Mouse (Mus musculus): Measurements from ENCODE around the gene Rab7. TPM values are rescaled to one million over a fixed set of nuclear protein-coding genes. Genes with fewer than 3 reads are reported as not detected.

Gene Rab7
- 75.9 and 88.9 TPM in 2 replicates for total RNA-seq (2014; rRNA removed)
- 360 and 367 TPM in 2 replicates for polyA plus RNA-seq (2015; fragmentation: Nextera tagmentation; extraction: Ambion mirVana)

DNA sequence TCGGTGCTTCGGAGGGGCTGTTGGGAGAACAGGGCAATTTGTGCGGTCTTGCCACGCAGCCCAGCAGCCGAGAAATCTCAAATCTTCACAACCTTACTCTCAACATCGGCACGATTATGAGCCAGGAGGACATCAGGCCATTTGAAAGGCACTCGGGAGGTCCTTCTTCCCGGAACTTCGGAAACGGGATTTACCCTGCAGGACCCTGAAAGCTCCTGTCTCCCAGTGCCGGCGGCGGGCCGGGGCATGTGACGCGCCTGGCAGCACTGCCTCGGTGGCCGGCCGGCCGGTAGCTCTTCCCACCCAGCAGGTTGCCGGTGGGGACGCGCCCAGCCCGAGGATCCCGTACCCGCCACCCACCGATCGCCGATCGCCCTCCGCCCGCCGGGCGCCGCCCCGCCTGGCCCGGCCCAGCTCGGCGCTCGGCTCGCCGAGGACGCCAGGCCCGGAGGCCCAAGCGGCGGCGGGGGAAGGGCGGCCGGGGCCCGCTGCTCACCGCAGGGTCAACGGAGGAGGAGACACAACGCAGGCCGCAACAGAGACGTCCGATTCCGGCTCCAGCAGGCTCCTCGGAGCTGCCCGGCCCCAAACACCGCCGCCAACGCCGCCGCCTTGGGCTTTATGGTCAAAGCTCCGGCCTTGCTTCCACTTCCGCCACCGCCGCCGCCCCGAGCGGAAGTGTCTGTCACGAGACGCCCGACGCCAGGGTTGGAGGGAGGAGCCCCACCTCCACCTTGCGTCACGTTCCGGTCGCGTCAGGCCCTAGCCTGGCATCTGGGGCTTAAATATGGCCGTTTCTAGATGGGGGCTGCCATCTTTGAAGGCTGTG, at the start of gene Rab7:
Gene Rab7 (minus strand): TSS at position 694 of the 829 bp plus-strand sequence.
- ATAC-seq = peak; percentile 100
- no peak for TF ChIP-seq CTCF (IDR thresholded peaks at IDR 0.05; ENCODE audit: low read depth)
- Histone ChIP-seq H3K4me3 (ENCODE audit: low read depth, low read length) (peak within 1 kb of the TSS; percentile 95), H3K4me2 (ENCODE audit: low read depth) (peak within 1 kb of the TSS; percentile 92), H3K36me3 (ENCODE audit: insufficient read depth) (no peaks in the 10 kb centered on the region), H3K9ac (peak within 1 kb of the TSS; percentile 85), H3K9me3 (ENCODE audit: low read length) (no peaks in the 10 kb centered on the region), H3K27me3 (ENCODE audit: insufficient read depth, low read length) (no peaks in the 10 kb centered on the region), H3K27ac (ENCODE audit: low read depth, low read length) (peak within 1 kb of the TSS; percentile 89), H3K4me1 (ENCODE audit: insufficient read depth) (peaks cover 18% of the 10 kb centered on the region)
- WGBS = 3% methylated on average over 65 of the region's 82 CpGs
- peak; percentile 97 for DNase-seq

DNA sequence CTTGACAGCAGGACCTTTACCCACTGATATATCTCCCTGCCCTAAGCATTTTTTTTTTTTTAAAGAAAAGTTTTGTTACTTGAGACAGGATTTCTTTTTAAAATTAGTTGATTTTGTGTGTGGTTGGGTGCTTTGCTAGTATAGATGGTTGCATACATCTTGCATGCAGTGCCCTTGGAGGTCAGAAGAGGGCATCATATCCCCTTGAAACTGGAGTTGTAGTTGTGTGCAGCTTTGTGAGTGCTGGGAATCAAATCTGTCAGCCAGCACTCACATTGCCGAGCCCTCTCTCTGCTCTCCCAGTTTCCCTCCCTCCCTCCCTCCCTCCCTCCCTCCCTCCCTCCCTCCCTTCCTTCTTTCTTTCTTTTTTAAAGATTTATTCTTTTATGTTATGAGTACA, 43.9 kb upstream of the Rab7 start:
- H3K9me3 ChIP-seq (ENCODE audit: low read length) = no peaks in the 10 kb centered on the region
- no peaks in the 10 kb centered on the region for H3K27me3 ChIP-seq (ENCODE audit: insufficient read depth, low read length)
- H3K4me1 ChIP-seq (ENCODE audit: insufficient read depth) = peaks cover 11% of the 10 kb centered on the region
- no peak overlapping the region for H3K27ac ChIP-seq (ENCODE audit: low read depth, low read length)
- peaks cover 37% of the 10 kb centered on the region for H3K36me3 ChIP-seq (ENCODE audit: insufficient read depth)
- H3K4me3 ChIP-seq (ENCODE audit: low read depth, low read length) = no peak overlapping the region
- no peak overlapping the region for H3K4me2 ChIP-seq (ENCODE audit: low read depth)
- no peak for DNase-seq
- 63% methylated on average over 1 of the region's 1 CpGs for WGBS
- no peak for TF ChIP-seq CTCF (IDR thresholded peaks at IDR 0.05; ENCODE audit: low read depth)
- no peak for ATAC-seq
- H3K9ac ChIP-seq = no peak overlapping the region

DNA sequence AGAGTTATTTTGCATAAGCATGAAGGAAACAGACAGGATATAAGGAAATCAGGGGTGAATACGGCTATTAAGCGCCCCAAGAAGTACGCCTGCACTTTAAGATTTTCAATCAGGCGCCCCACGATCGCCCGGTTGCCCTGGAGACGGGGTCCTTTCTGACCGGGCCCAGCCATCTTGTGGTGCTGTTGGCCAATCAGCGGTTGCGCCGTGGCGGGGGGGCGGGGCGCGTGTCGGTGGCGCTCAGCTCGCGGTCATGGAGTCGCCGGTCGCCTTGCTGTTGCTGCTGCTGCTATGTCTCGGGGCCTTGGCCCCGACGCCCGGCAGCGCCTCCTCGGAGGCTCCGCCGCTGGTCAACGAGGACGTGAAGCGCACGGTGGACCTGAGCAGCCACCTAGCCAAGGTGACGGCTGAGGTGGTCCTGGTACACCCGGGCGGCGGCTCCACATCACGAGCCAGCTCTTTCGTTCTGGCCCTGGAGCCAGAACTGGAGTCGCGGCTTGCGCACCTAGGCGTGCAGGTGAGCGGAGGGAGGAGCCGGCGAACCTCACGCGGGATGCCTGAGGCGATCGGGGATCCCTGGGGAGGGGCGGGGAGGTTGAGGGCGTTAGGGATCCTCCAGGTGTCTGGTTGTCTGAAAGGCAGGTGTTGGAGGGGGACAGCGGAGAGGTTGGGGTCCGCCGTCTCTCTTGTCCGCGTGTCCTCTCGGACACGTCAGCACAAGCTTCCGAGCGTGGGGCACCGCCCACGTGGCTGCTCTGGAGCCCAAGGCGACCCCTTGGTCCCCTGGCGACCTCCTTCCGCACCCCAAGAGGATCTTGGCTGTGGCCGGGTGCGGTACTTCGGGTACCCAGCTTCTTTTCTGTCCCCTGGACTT, 39.4 kb upstream of the Rab7 start, which contains the start of gene Rpn1:
Gene Rpn1 (plus strand): TSS at position 205 of the 874 bp plus-strand sequence.
- peak within 1 kb of the TSS; percentile 82 for H3K27ac ChIP-seq (ENCODE audit: low read depth, low read length)
- ATAC-seq (peak; percentile 99), DNase-seq (peak; percentile 95)
- H3K27me3 ChIP-seq (ENCODE audit: insufficient read depth, low read length) = 0 out of 2 replicates have a peak, but pooled peaks cover 4% of the 10 kb centered on the region
- no peaks in the 10 kb centered on the region for H3K9me3 ChIP-seq (ENCODE audit: low read length)
- no peaks in the 10 kb centered on the region for H3K36me3 ChIP-seq (ENCODE audit: insufficient read depth)
- peak within 1 kb of the TSS; percentile 90 for H3K4me2 ChIP-seq (ENCODE audit: low read depth)
- H3K4me3 ChIP-seq (ENCODE audit: low read depth, low read length) = peak within 1 kb of the TSS; percentile 99
- under 1% methylated on average over 71 of the region's 71 CpGs for WGBS
- no peak for TF ChIP-seq CTCF (IDR thresholded peaks at IDR 0.05; ENCODE audit: low read depth)
- H3K9ac ChIP-seq = peak within 1 kb of the TSS; percentile 98
- H3K4me1 ChIP-seq (ENCODE audit: insufficient read depth) = peaks cover 14% of the 10 kb centered on the region

DNA sequence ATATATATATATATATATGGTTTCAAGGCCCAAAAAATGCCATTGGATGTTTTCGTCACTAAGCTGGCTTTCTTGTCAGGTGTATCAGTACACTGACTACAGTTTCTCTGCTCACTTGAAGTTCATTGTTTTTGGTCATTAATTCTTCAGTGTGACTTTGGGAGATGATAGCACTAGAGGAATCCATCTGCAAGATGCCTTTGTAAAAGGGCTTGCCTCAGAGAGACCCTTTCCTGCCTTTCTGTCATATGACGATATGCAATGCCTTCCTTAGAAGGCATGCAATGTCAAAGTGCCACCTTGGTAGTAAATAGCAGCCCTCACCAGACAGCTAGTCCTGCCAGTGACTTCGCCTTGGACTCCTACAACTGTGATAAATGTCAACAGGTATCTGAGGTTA, 38.6 kb upstream of the Rab7 start:
- TF ChIP-seq CTCF (IDR thresholded peaks at IDR 0.05; ENCODE audit: low read depth) = no peak
- Histone ChIP-seq H3K36me3 (ENCODE audit: insufficient read depth) (no peaks in the 10 kb centered on the region), H3K27ac (ENCODE audit: low read depth, low read length) (no peak overlapping the region), H3K9me3 (ENCODE audit: low read length) (no peaks in the 10 kb centered on the region), H3K4me2 (ENCODE audit: low read depth) (peak overlapping the region; percentile 90), H3K27me3 (ENCODE audit: insufficient read depth, low read length) (0 out of 2 replicates have a peak, but pooled peaks cover 4% of the 10 kb centered on the region), H3K4me3 (ENCODE audit: low read depth, low read length) (peak overlapping the region; percentile 99; the same call in 1 of the 2 replicates), H3K4me1 (ENCODE audit: insufficient read depth) (peaks cover 14% of the 10 kb centered on the region), H3K9ac (no peak overlapping the region)
- 71% methylated on average over 3 of the region's 3 CpGs for WGBS
- ATAC-seq (no peak), DNase-seq (no peak)

DNA sequence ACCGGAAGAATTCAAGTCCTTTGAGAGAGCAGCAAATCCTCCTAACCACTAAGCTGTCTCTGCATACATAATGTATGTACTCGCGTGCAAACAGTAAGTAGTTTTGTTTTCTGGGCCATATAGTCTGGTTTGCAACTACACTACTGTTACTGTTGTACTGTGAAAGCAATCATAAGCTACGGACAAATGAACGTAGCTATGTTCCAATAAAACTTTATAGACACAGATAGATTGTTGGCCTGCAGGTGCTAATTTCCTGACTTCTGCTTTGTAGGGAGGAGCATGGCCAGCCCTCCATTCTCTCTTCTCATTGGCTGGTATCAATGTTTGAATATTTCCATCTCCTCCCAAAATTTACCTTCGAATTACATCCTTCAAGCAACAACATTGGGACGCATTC, 38.0 kb upstream of the Rab7 start:
- Histone ChIP-seq H3K9ac (no peak overlapping the region), H3K4me3 (ENCODE audit: low read depth, low read length) (no peak overlapping the region), H3K4me1 (ENCODE audit: insufficient read depth) (peaks cover 14% of the 10 kb centered on the region), H3K27me3 (ENCODE audit: insufficient read depth, low read length) (0 out of 2 replicates have a peak, but pooled peaks cover 4% of the 10 kb centered on the region), H3K36me3 (ENCODE audit: insufficient read depth) (no peaks in the 10 kb centered on the region), H3K4me2 (ENCODE audit: low read depth) (no peak overlapping the region), H3K27ac (ENCODE audit: low read depth, low read length) (no peak overlapping the region), H3K9me3 (ENCODE audit: low read length) (no peaks in the 10 kb centered on the region)
- DNase-seq (no peak), ATAC-seq (no peak)
- 83% methylated on average over 7 of the region's 7 CpGs for WGBS
- no peak for TF ChIP-seq CTCF (IDR thresholded peaks at IDR 0.05; ENCODE audit: low read depth)

DNA sequence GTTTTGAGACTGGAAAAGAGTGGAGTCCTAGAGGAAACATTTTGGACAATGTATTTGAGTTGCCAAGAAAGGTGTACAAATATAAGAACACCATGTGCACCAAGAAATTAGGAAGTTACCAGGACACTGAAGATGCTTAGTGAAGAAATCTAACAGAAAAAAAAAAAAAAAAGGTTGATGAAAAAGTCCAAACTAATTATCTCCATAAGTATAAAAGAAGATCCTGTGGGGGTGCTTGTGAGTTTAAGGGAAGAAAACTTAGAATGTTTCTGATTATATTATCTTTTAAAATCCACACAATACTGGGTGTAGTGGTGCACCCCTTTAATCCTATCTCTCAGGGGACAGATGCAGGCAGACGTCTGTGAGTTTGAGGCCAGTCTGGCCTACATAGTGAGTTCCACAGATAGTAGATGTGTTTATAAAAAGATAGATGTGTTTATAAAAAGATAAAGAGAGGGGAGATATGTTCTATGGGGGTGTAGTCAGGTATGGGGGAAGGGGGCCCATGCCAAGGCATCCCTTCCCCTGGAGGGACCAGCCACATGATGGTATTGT, 31.0 kb upstream of the Rab7 start:
- H3K27me3 ChIP-seq (ENCODE audit: insufficient read depth, low read length) = 0 out of 2 replicates have a peak, but pooled peaks cover 4% of the 10 kb centered on the region
- H3K27ac ChIP-seq (ENCODE audit: low read depth, low read length) = no peak overlapping the region
- no peak overlapping the region for H3K4me3 ChIP-seq (ENCODE audit: low read depth, low read length)
- no peaks in the 10 kb centered on the region for H3K9me3 ChIP-seq (ENCODE audit: low read length)
- 80% methylated on average over 1 of the region's 1 CpGs for WGBS
- no peaks in the 10 kb centered on the region for H3K36me3 ChIP-seq (ENCODE audit: insufficient read depth)
- ATAC-seq = no peak
- DNase-seq = no peak
- H3K4me1 ChIP-seq (ENCODE audit: insufficient read depth) = no peaks in the 10 kb centered on the region
- H3K4me2 ChIP-seq (ENCODE audit: low read depth) = 0 out of 2 replicates have a peak overlapping the region, but pooled peaks have one; percentile 57
- TF ChIP-seq CTCF (IDR thresholded peaks at IDR 0.05; ENCODE audit: low read depth) = no peak
- no peak overlapping the region for H3K9ac ChIP-seq
